Mouse (Mus musculus) frontal cortex, postnatal 36 days (tissue): Measurements from ENCODE around the gene Sgo2b.
"Not testable (repeated sequence)": the region's sequence is repeated elsewhere in the genome, so short reads cannot be mapped to it uniquely, and the experiment has no call there.

Experiments used
- DNase-seq, 2 experiments: peaks; one replicate each; pipeline ENCODE4 v3.0.0; 2022; ENCODE audit warnings: low spot score in 2 of 2

Sgo2b gene

DNA sequence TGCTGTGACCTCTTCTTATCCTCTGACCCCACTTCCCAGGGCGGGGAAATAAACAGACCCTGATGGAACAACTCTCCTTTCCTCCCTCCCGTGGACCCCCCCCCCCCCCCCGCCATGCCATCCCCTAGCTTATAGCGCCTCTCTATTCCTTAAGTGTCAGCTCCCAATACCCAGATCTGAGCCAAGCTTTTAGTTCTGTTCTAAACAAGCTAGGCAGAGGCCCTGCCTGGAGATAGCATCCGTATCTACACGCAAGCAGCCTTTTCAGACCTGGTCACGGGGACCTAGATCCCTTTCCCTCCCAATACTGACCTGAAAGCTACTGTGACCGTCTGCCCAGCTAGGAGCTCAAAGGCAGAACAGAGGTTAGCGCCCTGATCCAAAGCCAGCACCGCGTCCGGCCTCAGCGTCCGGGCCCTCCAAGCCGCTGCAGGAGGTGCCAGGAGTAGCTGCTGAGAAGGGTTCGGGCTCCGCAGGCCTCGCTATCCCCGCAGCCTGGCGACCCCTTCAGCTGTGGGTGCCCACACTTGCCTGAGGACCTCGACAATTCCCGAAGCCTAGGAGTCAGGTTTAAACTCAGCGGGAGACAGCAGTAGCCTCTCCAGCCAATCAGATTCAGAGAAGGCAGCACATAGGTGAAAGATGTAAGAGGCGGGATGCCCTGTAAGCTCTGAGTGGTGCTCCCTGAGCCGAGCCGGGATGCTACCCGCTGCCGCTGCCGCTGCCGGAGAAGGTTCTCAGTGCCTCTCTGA is at the start of gene Sgo2b:
TSS of gene Sgo2b (minus strand) at position 623 of the 752 bp plus-strand sequence.
- DNase-seq: no peak

DNA sequence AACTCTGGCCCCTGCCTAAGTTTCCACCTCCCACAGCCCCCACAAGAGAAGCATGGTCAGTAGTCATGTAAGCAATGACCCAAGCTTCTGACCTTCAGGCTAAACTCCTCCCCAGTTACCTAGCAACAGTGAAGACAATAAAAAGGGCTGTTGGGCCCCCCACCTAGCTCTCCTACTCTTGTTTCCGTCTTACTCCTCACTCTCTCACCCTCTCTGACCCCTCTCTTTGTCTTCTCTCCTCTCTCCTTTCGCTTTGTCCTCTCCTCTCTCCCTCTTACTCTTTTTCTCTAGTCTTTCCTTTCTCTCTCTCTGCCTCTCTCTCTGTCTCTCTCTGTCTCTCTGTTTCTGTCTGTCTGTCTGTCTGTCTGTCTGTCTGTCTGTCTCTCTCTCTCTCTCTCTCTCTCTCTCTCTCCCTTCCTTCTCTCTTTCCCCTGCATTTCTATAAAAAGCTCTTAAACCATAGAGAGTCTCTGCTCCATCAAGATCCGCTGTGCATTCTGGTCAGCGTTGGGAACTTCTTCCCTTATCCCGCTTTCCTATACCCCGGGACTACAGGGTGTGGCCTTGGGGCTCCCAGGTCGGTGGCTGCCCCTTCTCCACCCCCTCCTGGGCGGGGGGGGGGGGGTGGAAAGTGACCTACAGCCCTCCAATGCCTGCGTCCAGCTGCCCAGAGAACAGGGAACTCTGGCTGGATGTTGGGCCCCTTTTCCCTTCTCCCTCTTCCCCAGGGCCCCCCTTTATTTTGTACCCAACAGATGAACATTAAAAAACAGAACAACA is 18.8 kb upstream of the Sgo2b start:
- DNase-seq: not testable (repeated sequence)

DNA sequence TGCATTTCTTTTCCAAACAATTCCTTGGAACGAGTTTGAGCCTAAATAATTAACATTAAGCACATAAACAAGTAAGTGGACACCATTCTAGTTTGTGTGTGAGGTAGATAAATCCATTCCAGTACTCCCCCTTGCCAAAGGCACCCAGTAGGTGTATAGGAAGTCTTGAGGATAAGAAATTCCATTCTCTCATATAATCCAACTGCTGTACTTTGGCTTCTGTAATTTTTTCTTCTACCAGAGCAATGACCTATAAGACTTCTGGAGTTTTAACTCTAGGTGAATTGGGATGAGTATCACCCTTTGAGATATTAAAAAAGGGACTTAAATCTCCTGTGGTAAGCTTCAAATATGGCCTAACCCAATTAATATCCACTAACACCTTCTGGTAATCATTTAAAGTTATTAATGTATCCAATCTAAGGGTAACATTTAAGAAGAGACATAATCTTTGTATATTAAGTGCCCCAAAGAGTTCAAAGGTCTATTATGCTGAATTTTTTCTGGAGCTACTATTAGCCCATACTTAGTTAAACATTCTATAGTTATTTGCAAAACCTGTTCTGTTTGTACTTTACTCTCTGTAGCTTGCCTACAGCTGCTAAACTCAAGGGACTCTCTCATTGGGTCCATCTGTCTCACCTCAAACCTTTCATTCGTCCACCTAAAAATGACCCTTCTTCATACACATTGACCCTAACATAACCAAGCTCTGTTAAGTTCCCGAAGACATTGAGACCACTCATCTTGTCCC is 9.2 kb upstream of the Sgo2b start:
- no peak for DNase-seq

DNA sequence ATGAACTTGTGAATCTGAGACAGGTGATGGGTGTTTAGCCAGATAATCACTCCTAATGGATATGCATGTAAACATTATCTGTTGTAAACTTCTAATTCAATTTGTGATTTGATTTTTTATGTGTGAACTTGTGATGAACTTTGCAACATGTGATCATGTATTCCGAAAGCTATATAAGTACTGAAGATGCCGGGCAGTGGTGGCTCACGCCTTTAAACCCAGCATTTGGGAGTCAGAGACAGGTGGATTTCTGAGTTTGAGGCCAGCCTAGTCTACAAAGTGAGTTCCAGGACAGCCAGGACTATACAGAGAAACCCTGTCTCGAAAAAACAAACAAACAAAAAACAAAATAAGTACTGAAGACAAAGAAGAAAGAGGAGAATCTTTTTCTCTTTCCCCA is 1.8 kb upstream of the Sgo2b start:
- not testable (repeated sequence) for DNase-seq

DNA sequence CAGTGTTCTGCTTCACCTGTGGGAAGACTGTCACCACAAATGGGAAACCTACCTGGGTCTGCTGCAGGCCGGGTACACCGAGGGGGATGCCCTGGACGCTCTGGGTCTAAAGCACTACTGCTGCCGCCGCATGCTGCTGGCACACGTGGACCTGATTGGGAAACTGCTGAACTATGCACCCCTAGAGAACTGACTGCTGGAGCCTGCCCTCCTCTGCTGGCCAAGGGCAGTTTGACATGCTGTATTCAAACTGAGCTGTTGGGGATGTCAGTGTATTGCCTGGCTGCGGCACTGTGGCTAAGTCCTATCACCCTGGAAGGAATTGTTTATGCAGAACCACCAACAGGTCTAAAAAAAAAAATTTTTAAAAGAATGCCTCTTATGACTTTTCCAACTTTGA is 18.9 kb downstream of the Sgo2b start:
- DNase-seq: no peak

DNA sequence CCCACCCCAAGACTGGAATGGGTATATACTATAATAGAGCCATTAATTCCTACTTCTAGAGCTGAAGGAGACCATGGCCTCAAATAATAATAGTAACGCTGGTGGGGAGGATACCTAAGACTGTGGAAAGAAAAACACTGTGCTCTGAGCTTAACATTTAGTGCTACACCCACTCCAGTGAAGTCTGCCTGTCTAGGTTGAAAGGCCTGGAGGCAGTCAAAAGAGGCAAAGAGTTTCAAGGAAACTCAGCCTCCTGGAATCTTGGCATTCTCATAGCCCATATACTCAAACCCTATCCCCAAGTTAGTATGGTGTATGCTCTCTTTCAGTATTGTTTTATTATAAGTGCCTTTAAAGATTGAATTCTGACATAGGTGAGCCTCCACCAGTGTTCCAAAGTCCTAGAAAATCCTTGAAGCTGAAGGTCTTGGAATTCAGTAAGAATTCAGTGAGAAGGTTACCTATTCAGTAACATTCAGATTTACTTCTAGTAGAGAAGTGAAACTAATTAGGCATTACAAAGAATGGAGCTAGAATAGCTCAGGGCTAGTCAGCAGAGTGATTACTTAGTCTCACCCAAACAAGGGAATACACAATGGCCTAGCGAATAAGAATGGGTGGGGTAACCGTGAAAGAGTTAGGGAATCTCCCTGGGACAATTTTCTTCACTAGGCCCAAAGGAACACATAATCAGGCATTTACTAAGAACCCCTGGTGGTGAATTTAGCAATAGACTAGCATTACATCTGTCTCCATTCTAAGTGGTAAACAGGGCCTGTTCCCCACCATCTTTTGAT is 22.5 kb downstream of the Sgo2b start:
- DNase-seq: no peak

DNA sequence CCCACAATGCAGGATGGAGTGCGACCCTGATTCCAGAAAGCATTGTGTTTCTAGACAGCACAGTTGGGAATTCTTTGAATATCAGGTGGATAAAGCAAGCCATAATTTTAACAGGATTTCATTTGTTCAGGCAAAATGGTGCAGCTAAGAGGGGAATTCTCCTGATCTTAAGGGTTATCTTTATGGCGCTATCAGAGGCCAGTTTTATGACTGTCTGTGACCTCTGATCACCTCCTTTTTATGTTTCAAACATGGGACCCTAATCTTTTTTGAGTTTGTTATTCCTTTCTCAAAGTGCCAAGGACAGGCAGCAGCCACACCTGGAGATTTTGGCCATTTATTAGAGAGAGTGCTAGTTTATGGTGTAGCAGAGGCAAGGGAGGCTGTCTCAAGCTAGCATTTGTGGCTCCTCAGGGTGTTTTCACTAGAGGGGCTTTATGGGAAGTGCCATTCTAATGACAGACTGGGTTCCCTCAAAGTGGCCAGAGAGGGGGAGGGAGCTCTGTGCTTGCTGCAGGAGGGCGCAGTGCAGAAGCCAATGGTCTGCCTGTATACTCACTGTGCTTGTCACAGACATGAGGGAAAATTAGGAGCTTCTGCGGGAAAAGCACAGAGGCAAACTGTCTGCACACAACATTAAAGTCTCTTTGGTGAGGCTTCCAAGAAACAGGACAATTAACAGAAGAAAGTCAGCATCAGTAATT is 30.6 kb downstream of the Sgo2b start:
- no peak for DNase-seq

DNA sequence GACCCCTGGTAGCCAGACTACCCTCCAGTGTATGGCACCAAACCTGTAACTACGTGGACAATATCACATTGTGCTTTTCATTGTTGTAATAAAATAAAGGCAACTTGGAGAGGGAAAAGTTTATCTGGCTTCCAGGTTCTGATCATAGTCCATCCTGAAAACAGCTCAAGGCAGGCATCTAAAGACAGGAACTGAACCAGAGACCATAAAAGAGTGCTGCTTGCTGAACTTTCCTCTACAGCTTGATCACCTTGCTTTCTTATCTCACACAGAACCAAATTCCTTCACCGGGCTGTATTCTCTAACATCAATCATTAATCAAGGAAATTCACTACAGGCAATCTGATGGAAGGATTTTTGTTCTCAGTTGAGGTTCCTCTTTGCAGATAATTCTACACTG is 57.0 kb downstream of the Sgo2b start:
- no peak for DNase-seq

DNA sequence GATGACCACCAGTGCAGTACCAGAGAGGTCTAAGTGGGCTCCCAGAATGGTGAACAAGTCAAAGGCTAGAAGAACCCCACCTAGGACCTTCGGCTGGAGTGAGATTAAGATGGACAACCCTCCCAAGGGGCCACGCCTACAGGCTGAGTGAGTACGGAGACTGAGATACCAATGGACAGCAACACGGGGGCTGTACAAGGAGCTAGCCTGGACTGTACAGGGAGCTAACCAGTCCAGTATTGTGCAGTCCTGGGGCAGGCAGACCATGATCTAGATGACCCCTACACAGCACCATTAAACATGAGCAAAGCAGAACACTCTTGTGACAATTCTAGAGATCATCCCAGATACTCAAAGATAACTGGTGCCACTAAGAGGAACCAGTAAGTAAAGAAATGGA is 73.7 kb downstream of the Sgo2b start:
- no peak for DNase-seq

DNA sequence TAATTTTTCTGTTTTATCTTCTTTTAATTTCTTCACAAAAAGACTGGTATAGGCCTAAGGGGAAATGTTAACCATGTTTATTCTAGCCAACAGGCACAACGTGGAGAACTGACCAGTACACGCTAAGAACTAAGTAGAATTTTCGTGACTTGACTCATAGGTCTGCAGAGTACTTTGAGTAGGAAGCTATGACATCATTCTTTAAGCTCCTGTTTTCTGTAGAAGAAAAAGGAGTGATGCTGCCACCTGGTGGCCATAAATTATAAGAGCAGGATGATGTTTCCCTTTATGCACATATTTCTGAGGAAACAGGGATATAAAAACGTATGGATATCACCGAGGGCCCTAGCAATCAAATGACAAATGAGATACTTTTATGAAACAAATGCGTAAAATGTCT is 74.7 kb downstream of the Sgo2b start:
- DNase-seq: peak; percentile 67 to 94

DNA sequence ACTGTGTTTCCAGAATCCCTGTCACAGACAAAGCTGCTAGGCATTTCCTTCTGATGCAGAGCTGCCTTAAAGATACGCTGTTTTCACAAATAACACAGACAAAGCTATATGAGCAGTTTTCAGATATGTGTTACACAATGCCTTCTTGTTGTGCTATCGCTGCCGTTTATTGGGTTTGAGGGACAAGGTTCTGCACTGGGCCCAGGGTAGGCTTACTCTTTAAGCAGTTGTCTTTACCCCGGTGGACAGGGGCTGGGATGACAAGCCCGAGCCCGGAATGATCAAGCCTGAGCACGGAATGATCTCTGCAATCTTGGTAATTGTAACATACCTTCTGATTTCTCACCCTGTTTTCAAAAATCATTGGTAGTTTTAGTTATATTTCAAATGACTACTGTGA is 75.1 kb downstream of the Sgo2b start:
- peak in 1 of 2 experiments; percentile 5 for DNase-seq
